Mouse (Mus musculus) C2C12 (cell line): Measurements from ENCODE around the gene Spopl.

Source experiments
- CTCF ChIP-seq: IDR thresholded peaks from one replicate; pipeline ENCODE4 v1.5.1; 2011; ENCODE audit not compliant: control insufficient read depth, insufficient read depth, insufficient read length
- FOSL1 ChIP-seq: IDR thresholded peaks from one replicate; pipeline ENCODE4 v1.8.0; 2011; ENCODE audit warnings: mild to moderate bottlenecking, low read length; ENCODE audit not compliant: poor library complexity, insufficient read depth, severe bottlenecking
- MAX ChIP-seq: IDR thresholded peaks from one replicate; pipeline ENCODE4 v1.6.1; 2011; ENCODE audit warnings: mild to moderate bottlenecking, control low read depth

DNA sequence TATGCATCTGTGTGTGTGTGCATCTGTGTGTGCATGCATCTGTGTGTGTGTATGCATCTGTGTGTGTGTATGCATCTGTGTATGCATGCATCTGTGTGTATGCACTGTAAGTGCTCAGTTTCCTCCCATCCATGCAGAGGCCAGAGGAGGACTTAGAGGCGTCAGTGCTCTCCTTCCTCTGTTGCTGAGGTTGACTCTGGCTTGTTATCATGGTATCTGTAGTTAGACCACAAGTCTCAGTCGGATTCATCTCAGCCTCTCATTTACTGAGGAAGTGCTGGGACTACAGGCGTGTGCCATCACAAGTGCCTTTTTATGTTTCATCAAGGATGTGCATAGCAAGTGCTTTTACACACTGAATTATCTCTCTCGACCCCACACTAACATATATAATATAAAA is 31.9 kb downstream of the Spopl start:
- TF ChIP-seq MAX (no peak), CTCF (no peak), FOSL1 (no peak)
